Mouse (Mus musculus) CH12.LX (cell line): ENCODE measurements at regions not wholly inside any gene's neighbourhood (a gene's known extent, or its start where the extent isn't known, plus 50 kb on each side); places are given as distances from the start of the nearest gene placed in this dataset.

Experiments used
- DNase-seq: peaks from one replicate; pipeline ENCODE4 v3.0.0-alpha.2; 2013; ENCODE audit errors: extremely low read depth
- H3K27ac ChIP-seq: 2 replicates; pipeline ENCODE4 v1.5.1; 2012; ENCODE audit warnings: low read depth, mild to moderate bottlenecking, control low read depth, moderate library complexity; ENCODE audit not compliant: insufficient read depth
- H3K27me3 ChIP-seq: replicated peaks from 2 replicates; pipeline ENCODE3; 2012; ENCODE audit warnings: inconsistent platforms
- H3K36me3 ChIP-seq, 2 experiments: replicated peaks in 1 of 2; 2 replicates each; pipeline versions ENCODE3 to v1.6.1; 2012; ENCODE audit warnings: inconsistent platforms in 1 of 2, low read length in 1 of 2, mild to moderate bottlenecking in 1 of 2, mixed read lengths in 1 of 2, moderate library complexity in 1 of 2; ENCODE audit not compliant: control insufficient read depth in 1 of 2, insufficient read depth in 1 of 2
- H3K4me1 ChIP-seq, 2 experiments: 2 replicates each; pipeline ENCODE4 v1.6.1; 2012; ENCODE audit warnings: inconsistent platforms in 1 of 2, moderate library complexity in 1 of 2; ENCODE audit not compliant: insufficient read depth in 2 of 2, control insufficient read depth in 1 of 2
- H3K4me2 ChIP-seq: 2 replicates; pipeline ENCODE4 v1.6.1; 2012; ENCODE audit warnings: low read depth, mild to moderate bottlenecking, control low read depth; ENCODE audit not compliant: poor library complexity, insufficient read depth, severe bottlenecking
- H3K4me3 ChIP-seq, 3 experiments: fragments of 150-350 bp in 1 of 3; sonication (generic) in 1 of 3; replicated peaks in 1 of 3; 2 replicates each; pipeline versions ENCODE3 to v1.5.1; 2011 to 2012; ENCODE audit warnings: low read depth in 2 of 3, low read length in 2 of 3, mild to moderate bottlenecking in 2 of 3, moderate library complexity in 2 of 3, control low read depth in 1 of 3, improper control_type of control experiment in 1 of 3, inconsistent platforms in 1 of 3, mixed read lengths in 1 of 3; ENCODE audit not compliant: poor library complexity in 1 of 3
- H3K79me2 ChIP-seq: replicated peaks from 2 replicates; pipeline ENCODE4 v1.6.1; 2012; ENCODE audit warnings: mild to moderate bottlenecking, moderate library complexity; ENCODE audit not compliant: control insufficient read depth, poor library complexity, insufficient read depth, severe bottlenecking; ENCODE audit errors: extremely low read depth
- H3K9ac ChIP-seq: 2 replicates; pipeline ENCODE4 v1.6.1; 2012; ENCODE audit warnings: low read depth, mild to moderate bottlenecking, control low read depth, moderate library complexity; ENCODE audit not compliant: insufficient read depth
- H3K9me3 ChIP-seq: replicated peaks from 2 replicates; pipeline ENCODE3; 2012; ENCODE audit warnings: low read length, inconsistent platforms, mixed read lengths
- BHLHE40 ChIP-seq: IDR thresholded peaks from 2 replicates; pipeline ENCODE4 v1.6.1; 2011; ENCODE audit warnings: mild to moderate bottlenecking, low read depth, low read length, improper control_type of control experiment
- CTCF ChIP-seq, 2 experiments: IDR thresholded peaks in 1 of 2; conservative IDR thresholded peaks in 1 of 2; 2 replicates each; pipeline ENCODE4 v1.5.1; 2011 to 2012; ENCODE audit warnings: low read depth in 2 of 2, low read length in 2 of 2, improper control_type of control experiment in 1 of 2, inconsistent platforms in 1 of 2, mild to moderate bottlenecking in 1 of 2, moderate library complexity in 1 of 2
- ELF1 ChIP-seq: IDR thresholded peaks from 2 replicates; pipeline ENCODE4 v1.6.1; 2014; ENCODE audit warnings: low read depth, mild to moderate bottlenecking, inconsistent platforms, low read length, improper control_type of control experiment
- ETS1 ChIP-seq: conservative IDR thresholded peaks from 2 replicates; pipeline ENCODE4 v1.6.1; 2012; ENCODE audit warnings: low read depth, mild to moderate bottlenecking, inconsistent platforms, low read length, improper control_type of control experiment, moderate library complexity
- JUND ChIP-seq: conservative IDR thresholded peaks from 2 replicates; pipeline ENCODE4 v1.6.1; 2011; ENCODE audit warnings: low read depth, low read length, improper control_type of control experiment
- KAT2A ChIP-seq: IDR thresholded peaks from 2 replicates; pipeline ENCODE4 v1.6.1; 2012; ENCODE audit warnings: low read length, improper control_type of control experiment, inconsistent platforms; ENCODE audit not compliant: insufficient replicate concordance
- MAFK ChIP-seq: IDR thresholded peaks from 2 replicates; pipeline ENCODE4 v1.6.1; 2011; ENCODE audit warnings: low read length, improper control_type of control experiment; ENCODE audit not compliant: insufficient replicate concordance
- MAX ChIP-seq: IDR thresholded peaks from 2 replicates; pipeline ENCODE4 v1.6.1; 2011; ENCODE audit warnings: low read length, improper control_type of control experiment
- MAZ ChIP-seq: IDR thresholded peaks from 2 replicates; pipeline ENCODE4 v1.6.1; 2012; ENCODE audit warnings: low read depth, mild to moderate bottlenecking, inconsistent platforms, low read length, improper control_type of control experiment, moderate library complexity
- MXI1 ChIP-seq: IDR thresholded peaks from 2 replicates; pipeline ENCODE4 v1.6.1; 2011; ENCODE audit warnings: mild to moderate bottlenecking, low read depth, low read length, improper control_type of control experiment
- MYC ChIP-seq: IDR thresholded peaks from 2 replicates; pipeline ENCODE4 v1.6.1; 2011; ENCODE audit warnings: low read depth, mild to moderate bottlenecking, improper control_type of control experiment, low read length
- NRF1 ChIP-seq: IDR thresholded peaks from 2 replicates; pipeline ENCODE4 v1.6.1; 2014; ENCODE audit warnings: low read depth, mild to moderate bottlenecking, inconsistent platforms, low read length, improper control_type of control experiment, moderate library complexity
- PAX5 ChIP-seq: IDR thresholded peaks from 2 replicates; pipeline ENCODE4 v1.6.1; 2012; ENCODE audit warnings: low read length, inconsistent platforms, mixed read lengths
- POLR2A ChIP-seq: IDR thresholded peaks from 2 replicates; pipeline ENCODE4 v1.6.1; 2011; ENCODE audit warnings: low read depth, mild to moderate bottlenecking, improper control_type of control experiment, low read length
- TBP ChIP-seq: conservative IDR thresholded peaks from 2 replicates; pipeline ENCODE4 v1.6.1; 2011; ENCODE audit warnings: low read depth, low read length, improper control_type of control experiment
- USF2 ChIP-seq: conservative IDR thresholded peaks from 2 replicates; pipeline ENCODE4 v1.6.1; 2011; ENCODE audit warnings: low read depth, low read length, improper control_type of control experiment
- ZC3H11A ChIP-seq: IDR thresholded peaks from 2 replicates; pipeline ENCODE4 v1.6.1; 2012; ENCODE audit warnings: low read depth, mild to moderate bottlenecking, inconsistent platforms, low read length, improper control_type of control experiment
- ZKSCAN1 ChIP-seq: IDR thresholded peaks from 2 replicates; pipeline ENCODE4 v1.6.1; 2012; ENCODE audit warnings: low read depth, inconsistent platforms, low read length, improper control_type of control experiment, borderline replicate concordance
- ZNF384 ChIP-seq: IDR thresholded peaks from 2 replicates; pipeline ENCODE4 v1.6.1; 2012; ENCODE audit warnings: low read depth, low read length, improper control_type of control experiment, inconsistent platforms
- dilution Hi-C: fragments of 300-500 bp; cut with MboI; formaldehyde crosslinking; loops from 2 replicates; pipeline ENCODE4 v1.14.3; 2020; ENCODE audit warnings: low sequenced_read_pairs; ENCODE audit not compliant: extremely low pct_unique_long_range_greater_than_20kb, extremely low pct_ligation_motif_present
- in situ Hi-C: fragments of 300-500 bp; cut with MboI; formaldehyde crosslinking; loops from 3 replicates; pipeline ENCODE4 v1.14.3; 2019; ENCODE audit warnings: low sequenced_read_pairs, low pct_ligation_motif_present, low pct_unique_long_range_greater_than_20kb, mixed read lengths

- DNase-seq: peak; percentile 29
- TF ChIP-seq JUND (no peak), PAX5 (no peak), MAZ (no peak), MAX (no peak), MXI1 (no peak), CTCF (conservative IDR thresholded peaks at IDR 0.05 in 1 of 2, IDR thresholded peaks at IDR 0.05 in 1 of 2; ENCODE audit: low read depth in 2 of 2, low read length in 2 of 2) (no peak), ZC3H11A (no peak)
- no peaks in the 10 kb centered on the region for H3K79me2 ChIP-seq
- no peak overlapping the region for H3K4me3 ChIP-seq
- H3K9ac ChIP-seq: no peak overlapping the region
- no peaks in the 10 kb centered on the region for H3K4me1 ChIP-seq
- dilution Hi-C loops (no loop called here), in situ Hi-C loops (no loop called here)
- no peak overlapping the region for H3K27ac ChIP-seq
- no peaks in the 10 kb centered on the region for H3K9me3 ChIP-seq
- H3K36me3 ChIP-seq: no peaks in the 10 kb centered on the region
- no peak overlapping the region for H3K4me2 ChIP-seq
- H3K27me3 ChIP-seq: no peaks in the 10 kb centered on the region
Measured at GRCm38 (mm10) chr16:27709946-27710345, 321.3 kb downstream of the Ccdc50 start.

- DNase-seq: no peak
- Histone ChIP-seq H3K9me3 (no peaks in the 10 kb centered on the region), H3K4me1 (no peaks in the 10 kb centered on the region), H3K9ac (no peak overlapping the region), H3K4me3 (no peak overlapping the region), H3K36me3 (no peaks in the 10 kb centered on the region), H3K4me2 (no peak overlapping the region), H3K27me3 (no peaks in the 10 kb centered on the region), H3K27ac (no peak overlapping the region)
- in situ Hi-C loops: no loop called here
- dilution Hi-C loops: no loop called here
- TF ChIP-seq MAZ (no peak), TBP (no peak), MAX (no peak), MAFK (no peak), ELF1 (no peak), ZNF384 (no peak), ETS1 (no peak), KAT2A (no peak), NRF1 (no peak), ZC3H11A (no peak), MYC (no peak), JUND (no peak), USF2 (no peak), POLR2A (no peak), BHLHE40 (no peak), ZKSCAN1 (no peak)
- TF ChIP-seq, all 38 proteins: peak for 0
- H3K79me2 ChIP-seq: no peaks in the 10 kb centered on the region
Measured at GRCm38 (mm10) chr16:27723445-27723844, 334.8 kb downstream of the Ccdc50 start.
